ENCODE assay signal across 23 mouse cellular contexts in the genomic region with DNA sequence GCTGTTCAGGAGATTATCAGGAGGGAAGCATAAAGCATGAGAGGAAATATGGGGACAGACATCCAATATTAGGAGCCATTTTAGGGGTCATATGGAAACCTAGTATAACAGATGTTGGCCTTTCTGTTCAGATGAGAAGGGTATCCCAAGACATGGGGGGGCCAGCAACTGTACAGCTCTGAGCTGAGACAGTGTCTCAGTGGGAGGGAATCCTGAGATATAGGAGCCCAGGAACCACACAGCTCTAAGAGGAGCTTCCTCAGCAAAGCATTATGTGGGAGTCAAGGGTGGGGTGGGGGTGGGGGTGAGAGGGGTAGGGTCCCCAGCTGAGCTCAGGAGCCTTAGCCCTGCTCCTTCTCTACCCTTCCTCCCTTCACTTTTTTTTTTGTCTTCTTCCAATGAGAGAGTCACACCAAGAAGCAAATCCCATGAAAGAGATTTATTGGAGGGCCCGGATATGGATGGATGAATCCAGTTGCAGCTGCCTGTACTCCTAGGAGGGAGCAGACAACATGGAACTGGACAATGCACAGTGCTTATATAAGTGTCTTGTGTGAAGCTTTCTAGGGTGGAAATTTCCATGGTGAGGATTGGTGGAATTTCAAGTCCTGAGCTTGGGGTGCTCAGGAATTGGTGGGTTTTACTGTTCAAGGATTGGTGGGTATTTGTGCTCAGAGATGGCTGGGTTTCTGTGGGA.
DNase-seq lines count a peak whose midpoint lies in the region; ATAC-seq and TF ChIP-seq lines count a peak whose summit lies in the region.
"Had no signal": no experiment of that assay in that cellular context is flagged by ENCODE, and none has a peak within 500 bp of the region (broad histone marks: within the 10 kb centered on the region; RNA-seq: fewer than 3 reads in every experiment).

No protein-coding gene starts in this region.

- no peak for TF ChIP-seq CTCF in midbrain, postnatal 0 days (IDR thresholded peaks at IDR 0.05)

- no peak for DNase-seq in kidney, adult 11 months
- DNase-seq in kidney, adult 18-20 months = no peak
- peak; percentile 28 for DNase-seq in midbrain, embryonic 11.5 days (ENCODE audit: low spot score, missing footprints)
- no peak for DNase-seq in midbrain, postnatal 0 days (ENCODE audit: low spot score)
- DNase-seq: adrenal gland, adult 2 months; adrenal gland, postnatal 10 days; adrenal gland, postnatal 25 days; cerebellum, adult 11 months; cerebellum, adult 18-20 months; cerebellum, adult 8-10 months; cerebellum, adult 9-11 months; cerebellum, postnatal 14 days; cerebellum, postnatal 36 days; embryo, embryonic 11 days had no signal

- H3K4me1 ChIP-seq in kidney, embryonic 14.5 days (ENCODE audit: control insufficient read depth, insufficient read depth, low read length) = no peaks in the 10 kb centered on the region
- H3K4me1 ChIP-seq in kidney, embryonic 16.5 days (ENCODE audit: insufficient read depth, low read length) = no peaks in the 10 kb centered on the region
- H3K4me1 ChIP-seq in midbrain, embryonic 11.5 days (ENCODE audit: control insufficient read depth, insufficient read depth, low read length) = no peaks in the 10 kb centered on the region
- H3K4me1 ChIP-seq in midbrain, postnatal 0 days (ENCODE audit: insufficient read depth, low read length) = no peaks in the 10 kb centered on the region
- H3K4me1 ChIP-seq: embryonic facial prominence, embryonic 12.5 days; embryonic facial prominence, embryonic 15.5 days; forebrain, embryonic 10.5 days; forebrain, embryonic 12.5 days had no signal

- no peak overlapping the region for H3K27ac ChIP-seq in kidney, embryonic 14.5 days (ENCODE audit: low read depth, low read length)
- H3K27ac ChIP-seq in kidney, embryonic 16.5 days (ENCODE audit: low read length) = no peak overlapping the region
- no peak overlapping the region for H3K27ac ChIP-seq in midbrain, embryonic 11.5 days (ENCODE audit: low read depth, low read length)
- no peak overlapping the region for H3K27ac ChIP-seq in midbrain, postnatal 0 days (ENCODE audit: low read depth, low read length)
- H3K27ac ChIP-seq: embryonic facial prominence, embryonic 12.5 days; embryonic facial prominence, embryonic 15.5 days; forebrain, embryonic 10.5 days; forebrain, embryonic 12.5 days had no signal

- H3K4me2 ChIP-seq in kidney, embryonic 14.5 days (replicated peaks; ENCODE audit: low read depth, low read length) = no peak overlapping the region
- H3K4me2 ChIP-seq in kidney, embryonic 16.5 days (replicated peaks; ENCODE audit: low read depth, low read length) = no peak overlapping the region
- no peak overlapping the region for H3K4me2 ChIP-seq in midbrain, embryonic 11.5 days
- no peak overlapping the region for H3K4me2 ChIP-seq in midbrain, postnatal 0 days (ENCODE audit: low read depth, low read length, poor library complexity, severe bottlenecking)
- H3K4me2 ChIP-seq: embryonic facial prominence, embryonic 12.5 days; embryonic facial prominence, embryonic 15.5 days; forebrain, embryonic 12.5 days had no signal

- H3K9me3 ChIP-seq in kidney, embryonic 14.5 days (ENCODE audit: control insufficient read depth, low read length) = no peaks in the 10 kb centered on the region
- H3K9me3 ChIP-seq in kidney, embryonic 16.5 days (ENCODE audit: low read length) = no peaks in the 10 kb centered on the region
- H3K9me3 ChIP-seq in midbrain, embryonic 11.5 days (ENCODE audit: control insufficient read depth, low read length) = no peaks in the 10 kb centered on the region
- no peaks in the 10 kb centered on the region for H3K9me3 ChIP-seq in midbrain, postnatal 0 days (ENCODE audit: low read length)
- H3K9me3 ChIP-seq: embryonic facial prominence, embryonic 12.5 days; embryonic facial prominence, embryonic 15.5 days; forebrain, embryonic 10.5 days; forebrain, embryonic 12.5 days had no signal

- no peak overlapping the region for H3K9ac ChIP-seq in kidney, embryonic 14.5 days (ENCODE audit: low read depth, low read length)
- H3K9ac ChIP-seq in kidney, embryonic 16.5 days (replicated peaks; ENCODE audit: low read length) = no peak overlapping the region
- H3K9ac ChIP-seq in midbrain, embryonic 11.5 days (ENCODE audit: low read length) = no peak overlapping the region
- no peak overlapping the region for H3K9ac ChIP-seq in midbrain, postnatal 0 days (replicated peaks; ENCODE audit: low read length, poor library complexity, severe bottlenecking)
- H3K9ac ChIP-seq: embryonic facial prominence, embryonic 12.5 days; embryonic facial prominence, embryonic 15.5 days; forebrain, embryonic 12.5 days had no signal

- H3K27me3 ChIP-seq in kidney, embryonic 14.5 days (ENCODE audit: control insufficient read depth, insufficient read depth, low read length) = no peaks in the 10 kb centered on the region
- H3K27me3 ChIP-seq in kidney, embryonic 16.5 days (ENCODE audit: insufficient read depth, low read length) = no peaks in the 10 kb centered on the region
- no peaks in the 10 kb centered on the region for H3K27me3 ChIP-seq in midbrain, embryonic 11.5 days (ENCODE audit: control insufficient read depth, insufficient read depth, low read length)
- H3K27me3 ChIP-seq in midbrain, postnatal 0 days (ENCODE audit: insufficient read depth, low read length) = no peaks in the 10 kb centered on the region
- H3K27me3 ChIP-seq: embryonic facial prominence, embryonic 12.5 days; embryonic facial prominence, embryonic 15.5 days; forebrain, embryonic 12.5 days had no signal

- no peaks in the 10 kb centered on the region for H3K36me3 ChIP-seq in kidney, embryonic 14.5 days (ENCODE audit: control insufficient read depth, insufficient read depth, low read length)
- no peaks in the 10 kb centered on the region for H3K36me3 ChIP-seq in kidney, embryonic 16.5 days (ENCODE audit: insufficient read depth, low read length)
- H3K36me3 ChIP-seq in midbrain, embryonic 11.5 days (ENCODE audit: control insufficient read depth, insufficient read depth, low read length) = no peaks in the 10 kb centered on the region
- no peaks in the 10 kb centered on the region for H3K36me3 ChIP-seq in midbrain, postnatal 0 days (ENCODE audit: insufficient read depth, low read length)
- H3K36me3 ChIP-seq: embryonic facial prominence, embryonic 12.5 days; embryonic facial prominence, embryonic 15.5 days; forebrain, embryonic 10.5 days; forebrain, embryonic 12.5 days had no signal

- 48% methylated on average over 1 of the region's 1 CpGs for WGBS in kidney, embryonic 14.5 days
- 26% methylated on average over 1 of the region's 1 CpGs for WGBS in kidney, embryonic 16.5 days
- WGBS in midbrain, embryonic 11.5 days = 89% methylated on average over 1 of the region's 1 CpGs
- WGBS in midbrain, postnatal 0 days = 85% methylated on average over 1 of the region's 1 CpGs

- ATAC-seq in kidney, embryonic 14.5 days (ENCODE audit: low FRiP score, low TSS enrichment) = peak; percentile 88; the same call in 1 of the 2 replicates
- ATAC-seq in kidney, embryonic 16.5 days (ENCODE audit: low FRiP score, low TSS enrichment) = peak; percentile 90
- peak; percentile 50; the same call in 1 of the 2 replicates for ATAC-seq in midbrain, embryonic 11.5 days (ENCODE audit: low FRiP score)
- no peak for ATAC-seq in midbrain, postnatal 0 days (ENCODE audit: low FRiP score)
- ATAC-seq: forebrain, embryonic 14.5 days; forebrain, embryonic 16.5 days had no signal

- no peak overlapping the region for H3K4me3 ChIP-seq in kidney, embryonic 14.5 days (ENCODE audit: low read length)
- H3K4me3 ChIP-seq in kidney, embryonic 16.5 days (ENCODE audit: low read length) = no peak overlapping the region
- no peak overlapping the region for H3K4me3 ChIP-seq in midbrain, embryonic 11.5 days (ENCODE audit: low read depth, low read length)
- no peak overlapping the region for H3K4me3 ChIP-seq in midbrain, postnatal 0 days (ENCODE audit: low read depth, low read length)
- H3K4me3 ChIP-seq: embryonic facial prominence, embryonic 12.5 days; embryonic facial prominence, embryonic 15.5 days; erythroblast, embryonic 14.5 days; forebrain, embryonic 10.5 days; forebrain, embryonic 12.5 days had no signal
